Mouse (Mus musculus) ovary, adult 2 months (tissue): ENCODE measurements around the gene Pold1. TPM values are rescaled to one million over a fixed set of nuclear protein-coding genes. Genes with fewer than 3 reads are reported as not detected.

Source experiments
- polyA plus RNA-seq: library from polyadenylated mRNA; depleted of rRNA; stranded (reverse); fragments of >200 nt; gene quantifications from 2 replicates; pipeline ENCODE4 v1.2.3, GENCODE M21; 2012; rRNA removed

The Pold1 gene
- polyA plus RNA-seq: 92.1 and 95.5 TPM in 2 replicates

DNA sequence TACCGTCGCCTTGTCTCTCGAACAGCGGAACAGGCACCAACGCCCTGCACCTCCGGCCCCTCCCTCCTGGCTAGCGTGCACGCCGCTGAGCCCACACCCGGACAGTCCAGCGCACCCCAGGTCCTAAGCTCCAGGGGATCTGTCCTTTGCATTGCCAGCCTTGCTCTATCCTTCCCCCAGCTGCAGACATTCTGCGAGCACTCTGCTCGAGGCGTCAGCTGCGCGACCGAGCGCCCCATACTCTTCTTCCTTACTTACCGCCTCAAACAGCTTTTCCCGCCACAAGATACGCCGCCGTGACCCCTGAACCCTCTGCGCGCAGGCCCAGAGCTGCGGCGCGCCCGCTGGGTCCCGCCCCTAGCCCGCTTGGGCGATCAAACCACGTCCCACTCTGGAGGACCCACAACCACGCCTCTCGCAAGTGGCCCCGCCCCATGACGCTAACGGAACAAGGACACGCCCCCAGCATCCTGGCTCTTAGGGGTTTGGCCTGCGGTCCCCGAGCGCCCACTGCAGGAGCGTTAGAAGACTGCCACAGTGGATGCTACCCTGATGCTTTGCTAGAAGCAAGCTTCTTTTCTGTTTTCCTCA lies at the start of gene Pold1:
TSS of gene Pold1 (minus strand) at position 353 of the 591 bp plus-strand sequence.

DNA sequence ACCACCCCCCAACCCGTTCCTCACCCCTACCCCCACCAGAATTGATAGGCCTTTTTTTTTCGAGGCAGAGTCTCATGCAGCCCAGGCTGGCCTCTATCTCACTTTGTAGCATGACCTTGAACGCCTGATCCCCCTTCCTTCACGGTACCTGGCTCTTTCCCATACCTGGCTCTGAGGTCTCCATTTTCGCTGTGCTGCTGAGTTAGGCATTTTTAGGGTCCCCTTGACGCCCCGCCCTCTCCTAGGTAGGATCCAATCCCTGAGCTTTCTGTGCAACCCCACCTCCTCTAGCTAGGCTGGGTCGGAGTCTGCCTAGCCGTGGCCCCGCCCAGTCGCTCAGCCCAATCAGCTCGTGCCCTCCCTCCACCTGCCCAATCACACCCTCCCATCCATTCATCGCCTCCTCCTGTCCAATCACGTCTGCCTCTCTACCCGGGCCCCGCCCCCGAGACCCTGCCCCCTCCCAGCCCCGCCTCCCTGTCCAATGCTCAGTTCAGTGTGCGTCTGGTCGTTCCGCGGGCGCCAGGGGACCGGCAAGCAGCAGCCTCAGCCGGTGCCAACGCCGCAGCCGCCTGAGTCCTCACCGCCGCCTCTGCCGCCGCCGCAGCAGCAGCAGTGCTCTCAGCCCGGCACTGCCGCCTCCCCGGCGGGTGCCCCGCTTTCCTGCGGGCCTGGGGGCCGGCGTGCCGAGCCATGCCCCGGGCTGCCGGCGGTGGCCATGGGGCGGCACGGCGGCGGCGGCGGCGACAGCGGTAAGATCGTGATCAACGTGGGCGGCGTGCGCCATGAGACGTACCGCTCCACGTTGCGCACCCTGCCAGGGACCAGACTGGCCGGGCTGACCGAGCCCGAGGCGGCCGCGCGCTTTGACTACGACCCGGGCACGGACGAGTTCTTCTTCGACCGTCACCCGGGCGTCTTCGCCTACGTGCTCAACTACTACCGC lies 42.0 kb upstream of the Pold1 start, which contains the start of gene Kcnc3:
TSS of gene Kcnc3 (plus strand) at position 263 of the 946 bp plus-strand sequence.

DNA sequence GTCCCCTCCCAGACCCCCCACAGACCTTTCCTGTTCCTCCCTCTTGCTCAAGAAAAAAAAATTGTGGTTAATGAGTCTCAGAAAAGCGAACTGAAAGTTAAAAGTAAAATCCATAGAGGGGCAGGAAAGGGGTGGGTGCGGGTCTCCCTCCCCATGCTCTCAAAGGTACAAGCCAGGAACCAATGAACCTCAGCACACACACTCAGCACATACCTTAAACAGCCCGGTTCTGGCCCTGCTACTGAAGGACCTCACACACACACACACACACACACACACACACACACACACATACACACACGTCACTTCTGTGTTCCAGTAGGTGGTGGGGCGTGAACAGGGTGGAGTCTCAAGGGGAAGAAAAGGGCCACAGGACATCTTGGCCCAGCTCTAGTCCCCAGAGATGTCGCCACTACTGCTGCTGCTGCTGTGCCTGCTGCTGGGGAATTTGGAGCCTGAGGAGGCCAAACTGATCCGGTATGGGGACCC lies 23.6 kb upstream of the Pold1 start, which contains the start of gene Napsa:
TSS of gene Napsa (plus strand) at position 168 of the 489 bp plus-strand sequence.

DNA sequence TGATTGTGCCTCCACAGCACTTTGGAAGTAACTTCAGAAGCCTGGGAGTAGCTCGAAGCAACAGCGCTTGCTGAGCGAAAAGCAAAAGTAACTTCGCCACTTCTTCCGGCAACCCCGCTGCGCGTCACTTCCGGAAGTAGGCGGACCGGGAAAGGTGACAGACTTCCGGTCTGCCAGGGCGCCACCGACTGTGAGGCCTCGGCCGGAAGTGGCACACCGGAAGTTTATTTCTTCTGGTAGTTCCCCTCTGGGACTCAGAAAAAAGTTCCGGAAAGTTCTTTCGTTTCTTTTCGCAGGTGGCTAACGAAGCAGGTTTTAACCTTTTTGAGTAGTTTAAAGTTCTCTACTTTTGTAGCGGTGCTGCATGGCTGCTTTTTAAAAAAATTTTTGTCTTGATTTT lies 5.2 kb upstream of the Pold1 start, which contains the start of gene Nr1h2:
TSS of gene Nr1h2 (minus strand) at position 126 of the 400 bp plus-strand sequence.

DNA sequence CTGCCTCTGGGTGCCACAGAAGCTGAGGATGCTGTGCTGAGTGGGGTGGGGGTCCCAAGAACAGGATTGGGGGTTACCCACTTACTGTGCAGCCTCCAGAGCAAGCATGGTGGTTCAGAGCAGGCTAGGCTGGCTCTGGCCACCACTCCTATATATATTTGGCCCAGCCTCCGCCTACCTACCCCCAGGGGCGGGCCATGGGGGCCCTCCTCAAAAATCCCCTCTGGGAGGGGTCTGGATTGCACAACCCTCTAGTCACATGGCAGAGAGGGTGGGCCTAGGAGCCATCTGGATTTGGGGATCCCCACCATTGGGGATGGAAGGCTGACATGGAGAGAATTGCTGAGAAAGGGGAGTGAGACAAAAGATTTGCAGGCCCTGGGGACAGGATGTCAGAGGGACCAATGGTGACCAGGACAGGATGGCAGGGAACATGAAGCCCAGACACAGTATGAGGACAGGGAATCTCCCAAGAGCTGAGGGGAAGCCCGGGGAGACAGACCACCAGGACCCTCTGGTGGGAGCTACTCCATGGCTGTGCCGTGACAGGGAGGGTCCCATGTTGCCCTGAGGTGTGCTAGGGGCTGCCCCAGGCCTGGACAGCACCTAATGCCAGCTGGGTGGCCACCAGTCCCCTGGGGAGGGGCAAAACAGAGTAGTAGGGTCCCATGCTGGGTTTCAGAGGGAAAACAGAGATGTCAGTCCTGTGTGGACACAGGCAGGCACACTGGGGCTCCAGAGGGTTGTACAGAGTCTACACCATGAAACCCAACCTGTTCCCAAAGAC lies 16.5 kb downstream of the Pold1 start, which contains the start of gene Spib:
TSS of gene Spib (minus strand) at position 126 of the 787 bp plus-strand sequence.

DNA sequence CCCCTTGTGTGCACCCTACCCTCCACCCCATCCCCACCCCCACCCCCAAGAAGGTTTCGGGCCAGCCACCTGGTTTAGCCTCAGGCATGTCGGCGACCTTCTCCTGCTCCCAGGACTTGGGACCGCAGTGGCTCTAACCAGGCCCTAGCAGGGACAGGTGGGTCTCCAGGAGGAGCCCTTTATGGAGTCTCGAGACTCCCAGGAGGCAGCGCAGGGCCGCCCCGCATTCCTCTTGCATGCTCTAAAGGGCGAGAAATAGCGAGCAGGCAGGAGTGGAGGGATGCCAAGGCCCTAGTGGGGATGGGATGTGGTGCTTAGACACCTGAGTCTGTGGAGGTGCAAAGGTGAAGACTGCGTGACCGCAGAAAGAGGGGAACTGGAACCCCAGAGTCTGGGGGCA lies 24.1 kb downstream of the Pold1 start, which contains the start of gene Mybpc2:
TSS of gene Mybpc2 (minus strand) at position 155 of the 400 bp plus-strand sequence.

DNA sequence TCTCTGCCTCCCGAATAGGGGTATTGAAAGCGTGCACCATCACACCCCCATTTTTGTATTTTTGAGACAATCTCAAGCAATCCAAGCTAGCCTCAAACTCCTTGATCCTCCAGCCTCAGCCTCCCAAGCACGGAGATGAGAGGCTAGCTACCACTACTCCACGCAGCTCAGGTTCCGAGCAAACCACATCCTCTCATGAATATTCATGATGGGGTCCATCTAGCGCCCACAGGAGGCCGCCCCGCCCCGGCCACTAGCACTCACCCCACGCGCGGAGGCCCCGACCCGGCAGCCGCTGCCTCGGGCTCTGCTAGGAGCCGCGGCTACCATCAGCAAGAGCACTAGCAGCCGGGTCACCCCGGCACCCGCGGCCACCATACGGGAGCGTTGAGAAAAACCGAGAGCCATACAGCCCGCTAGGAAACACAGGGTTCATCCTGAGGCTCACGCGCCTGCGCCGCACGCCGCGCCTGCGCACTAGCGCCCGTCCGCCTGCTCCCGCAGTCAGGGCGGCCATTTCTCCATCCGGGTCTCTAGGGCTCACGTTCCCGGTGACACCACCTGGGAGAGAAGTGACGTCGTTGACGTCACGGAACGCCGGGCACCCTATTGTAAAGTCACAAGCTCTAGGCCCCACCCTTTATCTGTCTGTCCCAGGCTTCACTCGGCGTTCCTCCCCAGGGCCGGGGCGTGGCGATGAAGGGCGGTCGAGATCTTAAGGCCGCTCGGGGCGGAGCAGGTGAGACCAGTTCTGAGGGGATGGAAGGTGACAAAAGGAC lies 52.5 kb downstream of the Pold1 start, which contains the start of the genes Emc10 and Fam71e1:
TSS of gene Emc10 (minus strand) at position 538 of the 779 bp plus-strand sequence.
TSS of gene Fam71e1 (plus strand) at position 590 of the 779 bp plus-strand sequence.

Other genes starting within 250 kb of the Pold1 start
- 17.9 and 24.7 TPM in 2 replicates for gene Clec11a, start 241.9 kb downstream of the Pold1 start, polyA plus RNA-seq
- 1.6 and 1.7 TPM in 2 replicates for gene Shank1, start 238.6 kb downstream of the Pold1 start, polyA plus RNA-seq
- 5.9 and 6.5 TPM in 2 replicates for gene Syt3, start 164.7 kb downstream of the Pold1 start, polyA plus RNA-seq
- 2.6 and 2.8 TPM in 2 replicates for gene 1700008O03Rik, start 163.0 kb downstream of the Pold1 start, polyA plus RNA-seq
- 12.9 and 15.2 TPM in 2 replicates for gene Lrrc4b, start 119.8 kb downstream of the Pold1 start, polyA plus RNA-seq
- 0.46 and 2.6 TPM in 2 replicates for gene Aspdh, start 83.5 kb downstream of the Pold1 start, polyA plus RNA-seq
- gene Josd2, start 80.9 kb downstream of the Pold1 start, polyA plus RNA-seq: 224 and 234 TPM in 2 replicates
- 430 and 453 TPM in 2 replicates for gene Emc10, start 52.3 kb downstream of the Pold1 start, polyA plus RNA-seq
- 19.1 and 24.1 TPM in 2 replicates for gene Fam71e1, start 52.3 kb downstream of the Pold1 start, polyA plus RNA-seq
- gene Mybpc2, start 24.2 kb downstream of the Pold1 start, polyA plus RNA-seq: 1.3 and 1.4 TPM in 2 replicates
- 0.78 and 1.3 TPM in 2 replicates for gene Spib, start 16.8 kb downstream of the Pold1 start, polyA plus RNA-seq
- gene Nr1h2, start 5.1 kb upstream of the Pold1 start, polyA plus RNA-seq: 236 and 251 TPM in 2 replicates
- 24.1 and 29.3 TPM in 2 replicates for gene Napsa, start 23.5 kb upstream of the Pold1 start, polyA plus RNA-seq
- 2.9 and 3.1 TPM in 2 replicates for gene Kcnc3, start 41.8 kb upstream of the Pold1 start, polyA plus RNA-seq
- 9.2 and 12.0 TPM in 2 replicates for gene Myh14, start 122.0 kb upstream of the Pold1 start, polyA plus RNA-seq
- gene Izumo2, start 159.9 kb upstream of the Pold1 start, polyA plus RNA-seq: not detected in 2 replicates
- 30.5 and 41.0 TPM in 2 replicates for gene Vrk3, start 199.6 kb upstream of the Pold1 start, polyA plus RNA-seq
- gene Zfp473, start 202.2 kb upstream of the Pold1 start, polyA plus RNA-seq: 0.66 and 0.89 TPM in 2 replicates